In the genomic region with DNA sequence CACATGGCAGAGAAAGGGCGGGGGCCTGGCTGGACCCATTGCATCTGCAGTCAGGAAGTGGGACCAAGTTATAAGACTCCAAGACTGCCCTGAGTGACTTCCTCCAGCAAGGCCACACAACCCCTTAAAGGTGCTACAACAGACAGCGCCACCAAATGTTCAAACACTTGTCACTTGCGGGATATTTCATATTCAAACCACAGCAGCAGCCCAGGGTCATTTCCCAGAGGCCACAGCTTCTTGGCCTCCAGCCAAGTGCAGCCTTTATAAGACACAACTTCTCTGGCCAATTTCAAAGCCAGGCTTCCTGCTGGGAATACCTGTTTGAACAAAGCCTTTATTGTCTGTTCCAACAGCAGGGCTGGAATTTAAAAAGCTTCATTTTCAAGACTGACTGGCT, we compare ENCODE assay signal across 8 mouse cellular contexts.
DNase-seq lines count a peak whose midpoint lies in the region; ATAC-seq and TF ChIP-seq lines count a peak whose summit lies in the region.

No protein-coding gene starts in this region.

- no peaks in the 10 kb centered on the region for H3K9me3 ChIP-seq in forebrain, embryonic 10.5 days
- H3K9me3 ChIP-seq in forebrain, embryonic 13.5 days (replicated peaks), result no peaks in the 10 kb centered on the region
- H3K9me3 ChIP-seq in lung, postnatal 0 days (ENCODE audit: low read length), result no peaks in the 10 kb centered on the region

- TF ChIP-seq EP300 in lung, postnatal 0 days (IDR thresholded peaks at IDR 0.05), result no peak

- H3K4me3 ChIP-seq in forebrain, embryonic 10.5 days, result no peak overlapping the region
- H3K4me3 ChIP-seq in forebrain, embryonic 13.5 days, result no peak overlapping the region
- no peak overlapping the region for H3K4me3 ChIP-seq in lung, postnatal 0 days (ENCODE audit: low read depth, low read length)

- H3K36me3 ChIP-seq in forebrain, embryonic 10.5 days (replicated peaks), result no peaks in the 10 kb centered on the region
- H3K36me3 ChIP-seq in forebrain, embryonic 13.5 days (ENCODE audit: poor library complexity, severe bottlenecking), result no peaks in the 10 kb centered on the region
- no peaks in the 10 kb centered on the region for H3K36me3 ChIP-seq in lung, postnatal 0 days (ENCODE audit: insufficient read depth, low read length)

- H3K4me2 ChIP-seq in forebrain, embryonic 13.5 days, result no peak overlapping the region
- no peak overlapping the region for H3K4me2 ChIP-seq in lung, postnatal 0 days (replicated peaks; ENCODE audit: low read depth, low read length)

- peak; percentile 18 for DNase-seq in forebrain, embryonic 10.5 days (ENCODE audit: extremely low spot score, low spot score)
- DNase-seq in lung, postnatal 0 days (ENCODE audit: low spot score), result no peak
- no peak for DNase-seq in lung, postnatal 14 days
- peak; percentile 23 for DNase-seq in fat pad, adult 2 months (ENCODE audit: extremely low read depth, low read depth, low spot score)
- peak; percentile 64 for DNase-seq in mesoderm, embryonic 11.5 days (ENCODE audit: low read depth, low spot score)
- no peak for DNase-seq in urinary bladder, adult 2 months (ENCODE audit: low spot score)
- DNase-seq in thymus, postnatal 10 days (ENCODE audit: low spot score in 2 of 2), result no peak

- no peak overlapping the region for H3K27ac ChIP-seq in forebrain, embryonic 10.5 days
- H3K27ac ChIP-seq in forebrain, embryonic 13.5 days, result no peak overlapping the region
- H3K27ac ChIP-seq in lung, postnatal 0 days (ENCODE audit: low read length), result no peak overlapping the region

- 0 out of 2 replicates have a peak, but pooled peaks have one; percentile 7 for TF ChIP-seq CTCF in lung, postnatal 0 days (IDR thresholded peaks at IDR 0.05)

- ATAC-seq in forebrain, embryonic 13.5 days, result no peak
- no peak for ATAC-seq in lung, postnatal 0 days

- 80% methylated on average over 3 of the region's 3 CpGs for WGBS in forebrain, embryonic 10.5 days
- WGBS in forebrain, embryonic 13.5 days, result 68% methylated on average over 3 of the region's 3 CpGs
- 27% methylated on average over 3 of the region's 3 CpGs for WGBS in lung, postnatal 0 days

- H3K9ac ChIP-seq in forebrain, embryonic 13.5 days, result no peak overlapping the region
- H3K9ac ChIP-seq in lung, postnatal 0 days (replicated peaks; ENCODE audit: low read depth), result no peak overlapping the region

- H3K4me1 ChIP-seq in forebrain, embryonic 10.5 days, result peaks cover 23% of the 10 kb centered on the region
- peaks cover 26% of the 10 kb centered on the region for H3K4me1 ChIP-seq in forebrain, embryonic 13.5 days
- H3K4me1 ChIP-seq in lung, postnatal 0 days (ENCODE audit: insufficient read depth, low read depth, low read length), result no peaks in the 10 kb centered on the region

- peaks cover 7% of the 10 kb centered on the region for H3K27me3 ChIP-seq in forebrain, embryonic 10.5 days (ENCODE audit: poor library complexity, severe bottlenecking)
- peaks cover 8% of the 10 kb centered on the region; the same call in 1 of the 2 replicates for H3K27me3 ChIP-seq in forebrain, embryonic 13.5 days
- H3K27me3 ChIP-seq in lung, postnatal 0 days (replicated peaks; ENCODE audit: insufficient read depth, low read length), result no peaks in the 10 kb centered on the region

Comparison
In these comparisons a context has a peak if more than half of its experiments do, and no peak if none do; other contexts are left out.
1. DNase-seq: peak in forebrain, embryonic 10.5 days (single experiment), fat pad, adult 2 months (single experiment) and mesoderm, embryonic 11.5 days (single experiment); none in lung, postnatal 0 days (single experiment), lung, postnatal 14 days (single experiment), urinary bladder, adult 2 months (single experiment) and thymus, postnatal 10 days (0 of 2).